Comparison of ENCODE assay signal across 11 mouse cellular contexts in genomic region chr6:97124336-97125010, GRCm38 (mm10). TPM values are rescaled to one million over a fixed set of nuclear protein-coding genes. Genes with fewer than 3 reads are reported as not detected.
DNase-seq lines count a peak whose midpoint lies in the region; ATAC-seq and TF ChIP-seq lines count a peak whose summit lies in the region.
"Had no signal": no experiment of that assay in that cellular context is flagged by ENCODE, and none has a peak within 500 bp of the region (broad histone marks: within the 10 kb centered on the region; RNA-seq: fewer than 3 reads in every experiment).

No protein-coding gene starts in this region.

- DNase-seq in hindbrain, postnatal 0 days (ENCODE audit: low spot score): peak; percentile 38
- DNase-seq in MEL (ENCODE audit: low read depth, low spot score) (peak; percentile 39), NIH3T3 (ENCODE audit: low read depth) (peak; percentile 31)
- DNase-seq in gastrocnemius, adult 2 months: no peak
- DNase-seq: liver had no signal

- intact Hi-C loops in gastrocnemius, adult 2 months (cut with DNase I): no loop called here

- H3K4me3 ChIP-seq in hindbrain, postnatal 0 days (ENCODE audit: low read length): no peak overlapping the region
- H3K4me3 ChIP-seq in hindbrain, embryonic 16.5 days (ENCODE audit: low read length): no peak overlapping the region
- no peak overlapping the region for H3K4me3 ChIP-seq in MEL (ENCODE audit: control insufficient read depth in 1 of 2, insufficient read depth in 1 of 2, low read depth in 2 of 2, low read length in 2 of 2)
- H3K4me3 ChIP-seq in kidney, embryonic 15.5 days (replicated peaks): no peak overlapping the region
- no peak overlapping the region for H3K4me3 ChIP-seq in gastrocnemius, adult 2 months
- no peak overlapping the region for H3K4me3 ChIP-seq in neural tube, embryonic 15.5 days (replicated peaks)
- H3K4me3 ChIP-seq: midbrain, embryonic 10.5 days; neural tube, embryonic 13.5 days had no signal

- no peaks in the 10 kb centered on the region for H3K36me3 ChIP-seq in hindbrain, postnatal 0 days (ENCODE audit: insufficient read depth, low read length)
- H3K36me3 ChIP-seq in hindbrain, embryonic 16.5 days (ENCODE audit: control insufficient read depth, insufficient read depth, low read length): no peaks in the 10 kb centered on the region
- no peaks in the 10 kb centered on the region for H3K36me3 ChIP-seq in MEL (ENCODE audit: control insufficient read depth in 1 of 2, insufficient read depth in 2 of 2, low read length in 2 of 2)
- H3K36me3 ChIP-seq in kidney, embryonic 15.5 days: peaks cover 10% of the 10 kb centered on the region; the same call in 1 of the 2 replicates
- H3K36me3 ChIP-seq in neural tube, embryonic 15.5 days: peaks cover 3% of the 10 kb centered on the region; the same call in 1 of the 2 replicates
- H3K36me3 ChIP-seq: midbrain, embryonic 10.5 days had no signal

- TF ChIP-seq POLR2A in MEL (IDR thresholded peaks at IDR 0.05; ENCODE audit: control insufficient read depth in 1 of 2, insufficient read depth in 1 of 2, low read depth in 1 of 2, low read length in 2 of 2, poor library complexity in 1 of 2): no peak

- no peak for TF ChIP-seq RAD21 in MEL (IDR thresholded peaks at IDR 0.05; ENCODE audit: low read depth, low read length)

- H3K4me2 ChIP-seq in hindbrain, postnatal 0 days (ENCODE audit: low read depth, low read length): no peak overlapping the region
- H3K4me2 ChIP-seq in hindbrain, embryonic 16.5 days (ENCODE audit: low read length): no peak overlapping the region
- H3K4me2 ChIP-seq in kidney, embryonic 15.5 days: no peak overlapping the region
- H3K4me2 ChIP-seq in neural tube, embryonic 15.5 days: no peak overlapping the region
- H3K4me2 ChIP-seq: heart, embryonic 11.5 days; neural tube, embryonic 13.5 days had no signal

- H3K9me3 ChIP-seq in hindbrain, postnatal 0 days (ENCODE audit: low read length): no peaks in the 10 kb centered on the region
- no peaks in the 10 kb centered on the region for H3K9me3 ChIP-seq in hindbrain, embryonic 16.5 days (ENCODE audit: control insufficient read depth, low read length)
- H3K9me3 ChIP-seq in MEL (replicated peaks; ENCODE audit: insufficient read depth, low read length): no peaks in the 10 kb centered on the region
- no peaks in the 10 kb centered on the region for H3K9me3 ChIP-seq in kidney, embryonic 15.5 days (replicated peaks)
- no peaks in the 10 kb centered on the region for H3K9me3 ChIP-seq in neural tube, embryonic 15.5 days (replicated peaks)
- H3K9me3 ChIP-seq: midbrain, embryonic 10.5 days; neural tube, embryonic 13.5 days had no signal

- no peaks in the 10 kb centered on the region for H3K4me1 ChIP-seq in hindbrain, postnatal 0 days (ENCODE audit: insufficient read depth, low read length)
- no peaks in the 10 kb centered on the region for H3K4me1 ChIP-seq in hindbrain, embryonic 16.5 days (ENCODE audit: control insufficient read depth, insufficient read depth, low read depth, low read length)
- no peaks in the 10 kb centered on the region for H3K4me1 ChIP-seq in MEL (ENCODE audit: control insufficient read depth in 1 of 2, insufficient read depth in 2 of 2, low read length in 2 of 2)
- no peaks in the 10 kb centered on the region for H3K4me1 ChIP-seq in kidney, embryonic 15.5 days
- H3K4me1 ChIP-seq in neural tube, embryonic 15.5 days: no peaks in the 10 kb centered on the region
- H3K4me1 ChIP-seq: midbrain, embryonic 10.5 days had no signal

- no peak for TF ChIP-seq EP300 in MEL (IDR thresholded peaks at IDR 0.05; ENCODE audit: low read depth in 1 of 2, low read length in 2 of 2)

- no peaks in the 10 kb centered on the region for H3K79me2 ChIP-seq in MEL (ENCODE audit: control insufficient read depth, insufficient read depth, low read length, poor library complexity)

- no peaks in the 10 kb centered on the region for H3K27me3 ChIP-seq in hindbrain, postnatal 0 days (ENCODE audit: insufficient read depth, low read length)
- no peaks in the 10 kb centered on the region for H3K27me3 ChIP-seq in hindbrain, embryonic 16.5 days (replicated peaks; ENCODE audit: control insufficient read depth, insufficient read depth, low read length)
- H3K27me3 ChIP-seq in MEL (ENCODE audit: control insufficient read depth in 1 of 2, insufficient read depth in 2 of 2, low read length in 2 of 2): no peaks in the 10 kb centered on the region
- no peaks in the 10 kb centered on the region for H3K27me3 ChIP-seq in kidney, embryonic 15.5 days
- no peaks in the 10 kb centered on the region for H3K27me3 ChIP-seq in neural tube, embryonic 15.5 days (replicated peaks)
- H3K27me3 ChIP-seq: neural tube, embryonic 13.5 days had no signal

- WGBS in hindbrain, postnatal 0 days: 60% methylated on average over 10 of the region's 10 CpGs
- WGBS in hindbrain, embryonic 16.5 days: 74% methylated on average over 10 of the region's 10 CpGs
- WGBS in kidney, embryonic 15.5 days: 56% methylated on average over 10 of the region's 10 CpGs
- 67% methylated on average over 10 of the region's 10 CpGs for WGBS in neural tube, embryonic 15.5 days

- 0 out of 2 replicates have a peak, but pooled peaks have one; percentile 51 for ATAC-seq in hindbrain, postnatal 0 days
- ATAC-seq in hindbrain, embryonic 16.5 days: no peak
- no peak for ATAC-seq in kidney, embryonic 15.5 days (replicated peaks; ENCODE audit: low FRiP score)
- ATAC-seq in neural tube, embryonic 15.5 days (ENCODE audit: low FRiP score): no peak

- no peak overlapping the region for H3K9ac ChIP-seq in hindbrain, postnatal 0 days (replicated peaks; ENCODE audit: low read length)
- no peak overlapping the region for H3K9ac ChIP-seq in hindbrain, embryonic 16.5 days (ENCODE audit: low read depth, low read length)
- H3K9ac ChIP-seq in MEL (ENCODE audit: control insufficient read depth, low read depth, low read length, poor library complexity, severe bottlenecking): no peak overlapping the region
- no peak overlapping the region for H3K9ac ChIP-seq in kidney, embryonic 15.5 days
- H3K9ac ChIP-seq in neural tube, embryonic 15.5 days (replicated peaks): no peak overlapping the region
- H3K9ac ChIP-seq: neural tube, embryonic 13.5 days had no signal

- TF ChIP-seq CTCF in hindbrain, postnatal 0 days (IDR thresholded peaks at IDR 0.05; ENCODE audit: low read depth): no peak
- no peak for TF ChIP-seq CTCF in MEL (IDR thresholded peaks at IDR 0.05 in 2 of 3, conservative IDR thresholded peaks at IDR 0.05 in 1 of 3; ENCODE audit: control insufficient read depth in 1 of 3, insufficient read depth in 1 of 3, low read depth in 2 of 3, low read length in 3 of 3, poor library complexity in 1 of 3, severe bottlenecking in 1 of 3)
- no peak for TF ChIP-seq CTCF in gastrocnemius, adult 2 months (IDR thresholded peaks at IDR 0.05)

- no peak overlapping the region for H3K27ac ChIP-seq in hindbrain, postnatal 0 days
- no peak overlapping the region for H3K27ac ChIP-seq in hindbrain, embryonic 16.5 days (ENCODE audit: low read depth, low read length)
- no peak overlapping the region for H3K27ac ChIP-seq in MEL (ENCODE audit: control insufficient read depth, low read depth, low read length)
- peak overlapping the region; percentile 64; the same call in 1 of the 2 replicates for H3K27ac ChIP-seq in kidney, embryonic 15.5 days
- H3K27ac ChIP-seq in gastrocnemius, adult 2 months: no peak overlapping the region
- H3K27ac ChIP-seq in neural tube, embryonic 15.5 days (replicated peaks): no peak overlapping the region
- H3K27ac ChIP-seq: midbrain, embryonic 10.5 days; neural tube, embryonic 13.5 days had no signal

TF ChIP-seq in MEL, 35 proteins besides CTCF, POLR2A, EP300 and RAD21:
- TF ChIP-seq RCOR1 (IDR thresholded peaks at IDR 0.05; ENCODE audit: low read depth, low read length) (no peak), ZKSCAN1 (IDR thresholded peaks at IDR 0.05; ENCODE audit: low read depth, low read length) (no peak)

RNA-seq across cellular contexts. Expression of gene Eogt, which starts 24.5 kb away (rescaled TPM):
- total RNA-seq in hindbrain, postnatal 0 days (2014; rRNA removed): 32.7 and 33.7 TPM in 2 replicates
- 10.3 and 11.4 TPM in 2 replicates for polyA plus RNA-seq in hindbrain, postnatal 0 days (2015; fragmentation: Nextera tagmentation; extraction: Ambion mirVana)
- 13.8 and 17.7 TPM in 2 replicates for polyA plus RNA-seq in hindbrain, embryonic 16.5 days (2015; fragmentation: Nextera tagmentation; extraction: Ambion mirVana)
- 4.2 and 6.0 TPM in 2 replicates for total RNA-seq in MEL (2012; rRNA removed)
- 1 to 10 TPM in 1 of 2 experiments, not detected in 1; 8.3 TPM for polyA plus RNA-seq in MEL (2012; ENCODE audit: insufficient read depth in 1 of 2, insufficient read length in 2 of 2, low read depth in 1 of 2, low replicate concordance in 2 of 2, missing spikeins in 1 of 2)
- 18.7 and 20.1 TPM in 2 replicates for polyA plus RNA-seq in kidney, embryonic 15.5 days (2015; fragmentation: Nextera tagmentation; extraction: Ambion mirVana)
- 1 to 10 TPM; 4.2 to 5.4 TPM for total RNA-seq in gastrocnemius, adult 2 months (2021)
- 13.3 and 13.5 TPM in 2 replicates for polyA plus RNA-seq in neural tube, embryonic 15.5 days (2015; fragmentation: Nextera tagmentation; extraction: Ambion mirVana)

RNA-seq across cellular contexts. Expression of gene Tmf1, which starts 54.4 kb away (rescaled TPM):
- total RNA-seq in hindbrain, postnatal 0 days (2014; rRNA removed): 15.9 and 19.8 TPM in 2 replicates
- 50.8 and 53.5 TPM in 2 replicates for polyA plus RNA-seq in hindbrain, postnatal 0 days (2015; fragmentation: Nextera tagmentation; extraction: Ambion mirVana)
- 31.5 and 34.7 TPM in 2 replicates for polyA plus RNA-seq in hindbrain, embryonic 16.5 days (2015; fragmentation: Nextera tagmentation; extraction: Ambion mirVana)
- 19.2 and 21.9 TPM in 2 replicates for total RNA-seq in MEL (2012; rRNA removed)
- 10 to 100 TPM in 1 of 2 experiments, not detected in 1; 13.5 TPM for polyA plus RNA-seq in MEL (2012; ENCODE audit: insufficient read depth in 1 of 2, insufficient read length in 2 of 2, low read depth in 1 of 2, low replicate concordance in 2 of 2, missing spikeins in 1 of 2)
- polyA plus RNA-seq in kidney, embryonic 15.5 days (2015; fragmentation: Nextera tagmentation; extraction: Ambion mirVana): 34.7 and 39.5 TPM in 2 replicates
- 10 to 100 TPM; 46.7 to 50.5 TPM for total RNA-seq in gastrocnemius, adult 2 months (2021)
- polyA plus RNA-seq in neural tube, embryonic 15.5 days (2015; fragmentation: Nextera tagmentation; extraction: Ambion mirVana): 37.5 and 37.8 TPM in 2 replicates
